Mouse (Mus musculus): ENCODE data around the gene Gm20388. TPM values are rescaled to one million over a fixed set of nuclear protein-coding genes. Genes with fewer than 3 reads are reported as not detected.

Gm20388 gene
- polyA plus RNA-seq, 1 experiment from 2014 or later: not detected

- Histone ChIP-seq H3K4me2 (0 out of 2 replicates have a peak overlapping the region, but pooled peaks have one; percentile 14), H3K27me3 (replicated peaks) (peaks cover 5% of the 10 kb centered on the region; the same call in 1 of the 2 replicates), H3K9me3 (no peaks in the 10 kb centered on the region), H3K36me3 (no peaks in the 10 kb centered on the region), H3K4me1 (peaks cover 49% of the 10 kb centered on the region), H3K27ac (replicated peaks) (peak overlapping the region; percentile 78), H3K9ac (no peak overlapping the region), H3K4me3 (no peak overlapping the region)
- 0 out of 2 replicates have a peak, but pooled peaks have one; percentile 13 for ATAC-seq (ENCODE audit: extremely low read depth, insufficient number of reproducible peaks, low FRiP score, low TSS enrichment)
- WGBS: 33% methylated on average over 12 of the region's 12 CpGs
Measured at GRCm38 (mm10) chr8:123761266-123761882, 3850.7 kb downstream of the Gm20388 start.

GRCm38 (mm10) chr8:123761883-123762270 is 3851.2 kb downstream of the Gm20388 start:
- Histone ChIP-seq H3K9me3 (no peaks in the 10 kb centered on the region), H3K27ac (replicated peaks) (peak overlapping the region; percentile 78), H3K4me1 (peaks cover 49% of the 10 kb centered on the region), H3K27me3 (replicated peaks) (peaks cover 5% of the 10 kb centered on the region; the same call in 1 of the 2 replicates), H3K4me3 (no peak overlapping the region), H3K4me2 (no peak overlapping the region), H3K36me3 (no peaks in the 10 kb centered on the region), H3K9ac (no peak overlapping the region)
- no peak for ATAC-seq (ENCODE audit: extremely low read depth, insufficient number of reproducible peaks, low FRiP score, low TSS enrichment)
- WGBS: 31% methylated on average over 4 of the region's 4 CpGs

DNA sequence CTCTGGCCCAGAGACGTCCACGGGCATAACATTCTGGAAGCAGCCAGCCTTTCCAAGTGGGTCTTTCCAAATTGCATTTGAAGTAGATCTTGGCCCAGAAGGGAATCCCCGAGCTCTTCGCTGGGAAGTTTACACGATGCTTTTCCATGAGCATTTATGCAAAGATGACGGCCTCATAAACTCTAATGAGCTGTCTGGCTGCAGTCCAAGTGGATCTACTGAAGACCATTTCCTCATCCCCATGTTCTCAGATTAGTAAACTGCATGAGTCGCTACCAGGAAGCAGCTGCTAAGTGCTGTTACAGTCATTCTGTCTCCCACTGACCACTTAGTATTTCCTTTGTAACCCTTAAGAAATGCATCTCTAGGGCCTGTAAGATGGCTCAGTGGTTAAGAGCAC is 3852.7 kb downstream of the Gm20388 start:
- Histone ChIP-seq H3K4me2 (no peak overlapping the region), H3K27ac (replicated peaks) (peak overlapping the region; percentile 78), H3K4me3 (no peak overlapping the region), H3K9me3 (no peaks in the 10 kb centered on the region), H3K36me3 (no peaks in the 10 kb centered on the region), H3K27me3 (replicated peaks) (peaks cover 11% of the 10 kb centered on the region; the same call in 1 of the 2 replicates), H3K9ac (no peak overlapping the region), H3K4me1 (peaks cover 58% of the 10 kb centered on the region)
- WGBS: 48% methylated on average over 7 of the region's 7 CpGs
- ATAC-seq (ENCODE audit: extremely low read depth, insufficient number of reproducible peaks, low FRiP score, low TSS enrichment): no peak

DNA sequence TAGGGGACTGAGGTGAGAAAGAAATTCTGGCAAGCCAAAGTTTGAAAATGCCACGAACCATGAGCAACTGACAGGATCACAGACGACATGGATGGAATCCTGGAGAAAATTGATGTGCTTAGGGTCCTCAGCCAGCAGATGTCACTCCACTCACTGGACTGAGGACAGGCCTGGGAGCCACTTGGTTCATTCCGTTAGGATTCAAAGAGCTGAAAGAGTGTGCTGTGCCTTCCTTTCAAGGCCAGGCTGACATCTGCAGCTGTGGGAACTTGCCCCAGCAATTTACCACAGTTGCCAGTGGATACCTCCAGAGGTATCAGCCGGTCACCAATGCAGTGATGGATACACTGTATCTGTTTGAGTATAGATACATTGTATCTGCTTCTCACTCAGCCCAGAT is 3854.0 kb downstream of the Gm20388 start:
- H3K9me3 ChIP-seq: no peaks in the 10 kb centered on the region
- H3K4me1 ChIP-seq: peaks cover 56% of the 10 kb centered on the region
- H3K9ac ChIP-seq: no peak overlapping the region
- H3K36me3 ChIP-seq: no peaks in the 10 kb centered on the region
- no peak for ATAC-seq (ENCODE audit: extremely low read depth, insufficient number of reproducible peaks, low FRiP score, low TSS enrichment)
- no peak overlapping the region for H3K4me3 ChIP-seq
- H3K27ac ChIP-seq (replicated peaks): no peak overlapping the region
- no peak overlapping the region for H3K4me2 ChIP-seq
- WGBS: 32% methylated on average over 4 of the region's 4 CpGs
- H3K27me3 ChIP-seq (replicated peaks): peaks cover 14% of the 10 kb centered on the region; the same call in 1 of the 2 replicates

- Histone ChIP-seq H3K27ac (replicated peaks) (no peak overlapping the region), H3K4me3 (no peak overlapping the region), H3K9me3 (no peaks in the 10 kb centered on the region), H3K36me3 (no peaks in the 10 kb centered on the region), H3K4me1 (peaks cover 37% of the 10 kb centered on the region), H3K4me2 (no peak overlapping the region), H3K27me3 (replicated peaks) (peaks cover 14% of the 10 kb centered on the region; the same call in 1 of the 2 replicates), H3K9ac (no peak overlapping the region)
- WGBS: 68% methylated on average over 4 of the region's 4 CpGs
- no peak for ATAC-seq (ENCODE audit: extremely low read depth, insufficient number of reproducible peaks, low FRiP score, low TSS enrichment)
Measured at GRCm38 (mm10) chr8:123766516-123766915, 3855.9 kb downstream of the Gm20388 start.

GRCm38 (mm10) chr8:123767874-123768273 is 3857.2 kb downstream of the Gm20388 start:
- WGBS: 65% methylated on average over 8 of the region's 8 CpGs
- H3K27me3 ChIP-seq (replicated peaks): peaks cover 14% of the 10 kb centered on the region; the same call in 1 of the 2 replicates
- no peak overlapping the region for H3K4me3 ChIP-seq
- H3K4me1 ChIP-seq: peaks cover 26% of the 10 kb centered on the region
- no peak overlapping the region for H3K4me2 ChIP-seq
- no peaks in the 10 kb centered on the region for H3K9me3 ChIP-seq
- H3K9ac ChIP-seq: no peak overlapping the region
- no peak overlapping the region for H3K27ac ChIP-seq (replicated peaks)
- no peak for ATAC-seq (ENCODE audit: extremely low read depth, insufficient number of reproducible peaks, low FRiP score, low TSS enrichment)
- H3K36me3 ChIP-seq: no peaks in the 10 kb centered on the region

GRCm38 (mm10) chr8:123768492-123769356 is 3858.1 kb downstream of the Gm20388 start:
- no peak overlapping the region for H3K4me2 ChIP-seq
- WGBS: 63% methylated on average over 16 of the region's 16 CpGs
- no peak overlapping the region for H3K4me3 ChIP-seq
- peaks cover 14% of the 10 kb centered on the region; the same call in 1 of the 2 replicates for H3K27me3 ChIP-seq (replicated peaks)
- ATAC-seq (ENCODE audit: extremely low read depth, insufficient number of reproducible peaks, low FRiP score, low TSS enrichment): no peak
- H3K36me3 ChIP-seq: no peaks in the 10 kb centered on the region
- no peaks in the 10 kb centered on the region for H3K9me3 ChIP-seq
- no peak overlapping the region for H3K27ac ChIP-seq (replicated peaks)
- H3K9ac ChIP-seq: no peak overlapping the region
- peaks cover 17% of the 10 kb centered on the region for H3K4me1 ChIP-seq

DNA sequence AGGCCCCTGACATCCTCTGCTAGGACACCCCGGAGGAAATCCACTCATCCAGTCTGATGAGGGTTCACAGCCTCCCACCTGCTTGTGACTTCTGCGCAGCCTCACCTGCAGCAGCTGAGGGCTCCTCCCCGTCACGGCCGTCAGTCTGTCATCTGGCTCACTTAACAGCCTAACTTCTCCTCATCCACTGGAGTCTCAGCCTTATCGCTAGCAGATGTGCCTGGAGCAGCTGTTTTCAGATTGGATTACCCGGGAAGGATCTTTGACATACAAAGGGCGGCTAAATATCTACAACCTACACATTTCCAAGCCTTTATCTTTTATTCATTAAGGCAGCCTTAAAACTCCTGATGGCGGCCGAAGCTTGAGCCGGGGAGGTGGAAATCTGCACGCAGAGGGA is 3862.8 kb downstream of the Gm20388 start:
- 0 out of 2 replicates have a peak, but pooled peaks cover 2% of the 10 kb centered on the region for H3K27me3 ChIP-seq (replicated peaks)
- H3K9me3 ChIP-seq: no peaks in the 10 kb centered on the region
- no peak overlapping the region for H3K27ac ChIP-seq (replicated peaks)
- H3K4me1 ChIP-seq: peaks cover 11% of the 10 kb centered on the region; the same call in 1 of the 2 replicates
- WGBS: 38% methylated on average over 12 of the region's 12 CpGs
- H3K4me3 ChIP-seq: no peak overlapping the region
- no peaks in the 10 kb centered on the region for H3K36me3 ChIP-seq
- H3K4me2 ChIP-seq: peak overlapping the region; percentile 4; the same call in 1 of the 2 replicates
- ATAC-seq (ENCODE audit: extremely low read depth, insufficient number of reproducible peaks, low FRiP score, low TSS enrichment): no peak
- no peak overlapping the region for H3K9ac ChIP-seq

DNA sequence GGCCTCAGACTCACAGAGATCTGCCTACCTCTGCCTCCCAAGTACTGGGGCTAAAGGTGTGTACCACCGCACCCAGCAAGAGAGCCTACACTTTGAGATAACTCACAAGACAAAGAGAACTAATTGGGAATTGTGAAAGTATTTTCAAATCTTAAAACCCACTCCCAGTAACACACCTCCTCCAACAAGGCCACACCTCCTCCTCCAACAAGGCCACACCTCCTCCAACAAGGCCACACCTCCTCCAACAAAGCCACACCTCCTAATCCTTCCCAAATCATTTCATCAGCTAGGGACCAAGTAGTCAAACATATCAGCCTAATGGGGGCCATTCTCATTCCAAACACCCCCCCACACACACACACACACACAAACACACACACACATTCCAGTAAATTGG is 3863.8 kb downstream of the Gm20388 start:
- Histone ChIP-seq H3K4me2 (no peak overlapping the region), H3K27ac (replicated peaks) (no peak overlapping the region), H3K4me1 (peaks cover 11% of the 10 kb centered on the region; the same call in 1 of the 2 replicates), H3K36me3 (no peaks in the 10 kb centered on the region), H3K4me3 (no peak overlapping the region), H3K9ac (no peak overlapping the region), H3K9me3 (no peaks in the 10 kb centered on the region), H3K27me3 (replicated peaks) (no peaks in the 10 kb centered on the region)
- 85% methylated on average over 1 of the region's 1 CpGs for WGBS
- ATAC-seq (ENCODE audit: extremely low read depth, insufficient number of reproducible peaks, low FRiP score, low TSS enrichment): no peak

DNA sequence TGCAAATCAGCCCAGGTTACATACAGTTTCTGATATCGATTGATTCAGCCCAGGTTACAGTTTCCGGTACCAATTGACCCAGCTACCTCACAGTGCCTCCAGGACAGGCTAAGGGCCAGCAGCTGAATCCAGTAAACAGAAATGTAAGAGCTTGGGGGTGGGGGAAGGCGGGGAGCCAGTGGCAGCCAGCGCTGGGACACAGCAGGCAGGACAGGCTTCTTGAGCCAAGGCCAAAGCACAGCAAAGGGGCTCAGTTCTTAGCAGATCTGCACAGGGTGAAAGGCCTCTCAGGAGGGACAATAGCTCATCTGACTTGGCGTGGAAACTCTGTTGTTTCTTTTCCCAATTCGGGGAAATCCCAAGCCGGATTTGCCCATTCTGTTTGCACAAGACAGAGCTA is 3866.7 kb downstream of the Gm20388 start:
- Histone ChIP-seq H3K9ac (peak overlapping the region; percentile 33; the same call in 1 of the 2 replicates), H3K4me3 (no peak overlapping the region), H3K27me3 (replicated peaks) (no peaks in the 10 kb centered on the region; the same call in 1 of the 2 replicates), H3K9me3 (no peaks in the 10 kb centered on the region), H3K27ac (replicated peaks) (no peak overlapping the region), H3K4me1 (peaks cover 23% of the 10 kb centered on the region), H3K4me2 (no peak overlapping the region), H3K36me3 (no peaks in the 10 kb centered on the region)
- 44% methylated on average over 7 of the region's 7 CpGs for WGBS
- no peak for ATAC-seq (ENCODE audit: extremely low read depth, insufficient number of reproducible peaks, low FRiP score, low TSS enrichment)

- Histone ChIP-seq H3K9me3 (no peaks in the 10 kb centered on the region), H3K36me3 (no peaks in the 10 kb centered on the region), H3K27ac (replicated peaks) (no peak overlapping the region), H3K4me1 (peaks cover 27% of the 10 kb centered on the region), H3K9ac (no peak overlapping the region), H3K27me3 (replicated peaks) (no peaks in the 10 kb centered on the region; the same call in 1 of the 2 replicates), H3K4me2 (no peak overlapping the region), H3K4me3 (no peak overlapping the region)
- ATAC-seq (ENCODE audit: extremely low read depth, insufficient number of reproducible peaks, low FRiP score, low TSS enrichment): no peak
- 44% methylated on average over 3 of the region's 3 CpGs for WGBS
Measured at GRCm38 (mm10) chr8:123780471-123780870, 3869.8 kb downstream of the Gm20388 start.

All from heart, embryonic 13.5 days (tissue).